Comparison of ENCODE assay signal across 9 mouse cellular contexts in the genomic region with DNA sequence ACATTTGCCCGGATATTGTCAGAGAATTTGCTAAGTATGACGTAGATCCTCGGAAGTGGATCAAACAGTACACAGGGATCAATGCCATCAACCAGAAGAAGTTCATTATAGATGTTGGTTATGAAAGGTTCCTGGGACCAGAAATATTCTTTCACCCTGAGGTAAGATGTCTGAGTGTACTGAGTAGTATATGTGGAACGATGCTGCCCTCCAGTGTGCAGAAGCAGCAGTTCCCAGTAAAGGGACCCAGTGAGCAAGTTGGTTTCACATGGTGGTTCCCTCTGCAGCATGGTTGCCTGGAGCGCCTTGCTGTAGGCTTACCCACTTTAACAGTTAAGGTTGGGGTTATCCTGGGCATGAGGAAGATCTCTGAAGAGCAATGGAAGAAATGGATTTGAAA.
A peak's percentile ranks its signal among the peaks of the same experiment; 100 is the strongest.
DNase-seq lines count a peak whose midpoint lies in the region; ATAC-seq and TF ChIP-seq lines count a peak whose summit lies in the region.
"Had no signal": no experiment of that assay in that cellular context is flagged by ENCODE, and none has a peak within 500 bp of the region (broad histone marks: within the 10 kb centered on the region; RNA-seq: fewer than 3 reads in every experiment).

No protein-coding gene starts in this region.

- no peaks in the 10 kb centered on the region for H3K36me3 ChIP-seq in ES-Bruce4 (ENCODE audit: control insufficient read depth, insufficient read depth, low read length, poor library complexity, severe bottlenecking)
- no peaks in the 10 kb centered on the region for H3K36me3 ChIP-seq in forebrain, embryonic 13.5 days (ENCODE audit: poor library complexity, severe bottlenecking)
- H3K36me3 ChIP-seq in hindbrain, embryonic 15.5 days, result no peaks in the 10 kb centered on the region

- H3K9ac ChIP-seq in ES-Bruce4 (ENCODE audit: low read depth, poor library complexity, severe bottlenecking), result no peak overlapping the region
- H3K9ac ChIP-seq in forebrain, embryonic 13.5 days, result no peak overlapping the region
- H3K9ac ChIP-seq in hindbrain, embryonic 15.5 days, result no peak overlapping the region
- H3K9ac ChIP-seq: heart, embryonic 13.5 days had no signal

- DNase-seq in 416B (ENCODE audit: low read depth), result peak; percentile 63
- DNase-seq in left cerebral cortex, adult 8-10 months (ENCODE audit: low spot score in 2 of 2), result peak; percentile 42 to 43
- peak; percentile 45 for DNase-seq in naive thymus-derived CD4-positive, alpha-beta T cell, adult 2 months (ENCODE audit: low read depth)
- DNase-seq in thymus, postnatal 4 days, result peak; percentile 60

- peak; percentile 40 for TF ChIP-seq CTCF in ES-Bruce4 (IDR thresholded peaks at IDR 0.05; ENCODE audit: low read depth, low read length)

- 78% methylated on average over 5 of the region's 5 CpGs for WGBS in forebrain, embryonic 13.5 days
- WGBS in hindbrain, embryonic 15.5 days, result 76% methylated on average over 5 of the region's 5 CpGs

- H3K27me3 ChIP-seq in ES-Bruce4 (ENCODE audit: control insufficient read depth, insufficient read depth, low read length, poor library complexity, severe bottlenecking), result no peaks in the 10 kb centered on the region
- H3K27me3 ChIP-seq in forebrain, embryonic 13.5 days, result no peaks in the 10 kb centered on the region
- no peaks in the 10 kb centered on the region for H3K27me3 ChIP-seq in hindbrain, embryonic 15.5 days
- H3K27me3 ChIP-seq: heart, embryonic 13.5 days had no signal

- peak; percentile 64; the same call in 1 of the 2 replicates for ATAC-seq in cerebellum, adult (ENCODE audit: insufficient number of reproducible peaks, low FRiP score, low TSS enrichment)
- peak; percentile 88 for ATAC-seq in forebrain, embryonic 13.5 days
- ATAC-seq in hindbrain, embryonic 15.5 days (ENCODE audit: low FRiP score, low read depth), result peak; percentile 83

- H3K9me3 ChIP-seq in ES-Bruce4 (replicated peaks; ENCODE audit: control insufficient read depth, insufficient read depth, low read length, poor library complexity, severe bottlenecking), result no peaks in the 10 kb centered on the region
- H3K9me3 ChIP-seq in forebrain, embryonic 13.5 days (replicated peaks), result no peaks in the 10 kb centered on the region
- no peaks in the 10 kb centered on the region for H3K9me3 ChIP-seq in hindbrain, embryonic 15.5 days
- H3K9me3 ChIP-seq: heart, embryonic 13.5 days had no signal

- H3K27ac ChIP-seq in ES-Bruce4 (ENCODE audit: insufficient read depth, low read length), result no peak overlapping the region
- H3K27ac ChIP-seq in forebrain, embryonic 13.5 days, result no peak overlapping the region
- H3K27ac ChIP-seq in hindbrain, embryonic 15.5 days (replicated peaks), result no peak overlapping the region
- H3K27ac ChIP-seq: heart, embryonic 13.5 days had no signal

- H3K4me3 ChIP-seq in ES-Bruce4 (ENCODE audit: low read depth, low read length), result no peak overlapping the region
- no peak overlapping the region for H3K4me3 ChIP-seq in forebrain, embryonic 13.5 days
- H3K4me3 ChIP-seq in hindbrain, embryonic 15.5 days, result no peak overlapping the region
- H3K4me3 ChIP-seq: heart, embryonic 13.5 days had no signal

- TF ChIP-seq EP300 in ES-Bruce4 (IDR thresholded peaks at IDR 0.05; ENCODE audit: insufficient read depth, low read depth, low read length), result no peak

- TF ChIP-seq POLR2A in ES-Bruce4 (IDR thresholded peaks at IDR 0.05; ENCODE audit: insufficient read depth, low read length), result no peak

- no peaks in the 10 kb centered on the region for H3K4me1 ChIP-seq in ES-Bruce4 (ENCODE audit: control insufficient read depth, insufficient read depth, low read length)
- peaks cover 22% of the 10 kb centered on the region for H3K4me1 ChIP-seq in forebrain, embryonic 13.5 days
- H3K4me1 ChIP-seq in hindbrain, embryonic 15.5 days (replicated peaks), result no peaks in the 10 kb centered on the region; the same call in 1 of the 2 replicates
- H3K4me1 ChIP-seq: heart, embryonic 13.5 days had no signal

- no peak overlapping the region for H3K4me2 ChIP-seq in forebrain, embryonic 13.5 days
- no peak overlapping the region for H3K4me2 ChIP-seq in hindbrain, embryonic 15.5 days
- H3K4me2 ChIP-seq: heart, embryonic 13.5 days had no signal
